Mouse (Mus musculus) naive thymus-derived CD4-positive, alpha-beta T cell, adult 5 months (primary cell): ENCODE data around the gene Calcoco1. TPM values are rescaled to one million over a fixed set of nuclear protein-coding genes. Genes with fewer than 3 reads are reported as not detected.

Experiments
- polyA plus RNA-seq: library from polyadenylated mRNA; unstranded; fragments of 100-300 nt; shearing (Covaris generic); gene quantifications from one replicate; pipeline ENCODE4 v1.2.1, GENCODE M21; 2017

Calcoco1 gene
- polyA plus RNA-seq, result 37.6 TPM

GRCm38 (mm10) chr15:102721980-102722475 is at the start of gene Calcoco1:
TSS of gene Calcoco1 (minus strand) at chr15:102722178.

GRCm38 (mm10) chr15:102672215-102673071 is 49.5 kb downstream of the Calcoco1 start, which contains the start of gene Atp5g2:
TSS of gene Atp5g2 (minus strand) at chr15:102672352.

Other genes starting within 250 kb of the Calcoco1 start
- gene Gm10337, start 218.5 kb downstream of the Calcoco1 start, polyA plus RNA-seq, result not detected
- 7.3 TPM for gene Map3k12, start 205.1 kb downstream of the Calcoco1 start, polyA plus RNA-seq
- 77.4 TPM for gene Tarbp2, start 204.0 kb downstream of the Calcoco1 start, polyA plus RNA-seq
- 6.2 TPM for gene Npff, start 197.2 kb downstream of the Calcoco1 start, polyA plus RNA-seq
- not detected for gene Gm28047, start 97.1 kb downstream of the Calcoco1 start, polyA plus RNA-seq
- 43.4 TPM for gene Atf7, start 96.7 kb downstream of the Calcoco1 start, polyA plus RNA-seq
- gene Atp5g2, start 49.8 kb downstream of the Calcoco1 start, polyA plus RNA-seq, result 13.0 TPM
- not detected for gene Hoxc13, start 198.9 kb upstream of the Calcoco1 start, polyA plus RNA-seq
- gene Hoxc12, start 214.6 kb upstream of the Calcoco1 start, polyA plus RNA-seq, result not detected
- gene Hoxc11, start 232.2 kb upstream of the Calcoco1 start, polyA plus RNA-seq, result not detected
- gene Hoxc10, start 244.6 kb upstream of the Calcoco1 start, polyA plus RNA-seq, result not detected
- not detected for gene Hoxc5, start 245.3 kb upstream of the Calcoco1 start, polyA plus RNA-seq